Mouse (Mus musculus) megakaryocyte, embryonic 14.5 days (primary cell): ENCODE measurements around the gene Vezt. TPM values are rescaled to one million over a fixed set of nuclear protein-coding genes. Genes with fewer than 3 reads are reported as not detected.

Source experiments
- H3K27me3 ChIP-seq: replicated peaks from 2 replicates; pipeline ENCODE3; 2012; ENCODE audit warnings: inconsistent platforms
- H3K36me3 ChIP-seq: replicated peaks from 2 replicates; pipeline ENCODE3; 2012; ENCODE audit warnings: low read length, inconsistent platforms, mixed read lengths
- H3K4me1 ChIP-seq: 2 replicates; pipeline ENCODE4 v1.6.1; 2012; ENCODE audit warnings: inconsistent platforms
- H3K4me3 ChIP-seq: replicated peaks from 2 replicates; pipeline ENCODE3; 2012; ENCODE audit warnings: moderate library complexity, mild to moderate bottlenecking, inconsistent platforms
- H3K9me3 ChIP-seq: 2 replicates; pipeline ENCODE4 v1.6.1; 2012; ENCODE audit warnings: inconsistent platforms
- FLI1 ChIP-seq: IDR thresholded peaks from 2 replicates; pipeline ENCODE4 v1.6.1; 2012; ENCODE audit warnings: low read length, inconsistent platforms, mixed read lengths
- GATA1 ChIP-seq: IDR thresholded peaks from 3 replicates; pipeline ENCODE4 v1.6.1; 2012; ENCODE audit warnings: mixed read lengths, low read length, inconsistent platforms, borderline replicate concordance
- polyA plus RNA-seq: library from polyadenylated mRNA; stranded (reverse); fragments of >175 nt; gene quantifications from 2 replicates; pipeline ENCODE4 v1.2.3, GENCODE M21; 2012; ENCODE audit warnings: low replicate concordance; ENCODE audit not compliant: insufficient read depth

The Vezt gene
- polyA plus RNA-seq, result 1.6 and 1.7 TPM in 2 replicates

- H3K9me3 ChIP-seq, result no peaks in the 10 kb centered on the region
- H3K27me3 ChIP-seq, result peaks cover 28% of the 10 kb centered on the region
- peak within 1 kb of the TSS; percentile 93 for H3K4me3 ChIP-seq
- H3K36me3 ChIP-seq, result no peaks in the 10 kb centered on the region
- TF ChIP-seq FLI1 (no peak), GATA1 (no peak)
- peaks cover 20% of the 10 kb centered on the region for H3K4me1 ChIP-seq
These were observed at the start of gene Vezt, which contains the start of gene Fgd6 for GRCm38 (mm10) chr10:94035658-94036374. Gene Vezt (minus strand): TSS chr10:94035817. Gene Fgd6 (plus strand): TSS chr10:94036001.

GRCm38 (mm10) chr10:94082040-94082734 is 46.6 kb upstream of the Vezt start:
- H3K4me3 ChIP-seq, result no peak overlapping the region
- H3K27me3 ChIP-seq, result peaks cover 7% of the 10 kb centered on the region
- no peaks in the 10 kb centered on the region for H3K36me3 ChIP-seq
- no peak for TF ChIP-seq FLI1
- TF ChIP-seq GATA1, result no peak
- H3K9me3 ChIP-seq, result no peaks in the 10 kb centered on the region
- no peaks in the 10 kb centered on the region for H3K4me1 ChIP-seq

- Histone ChIP-seq H3K4me3 (no peak overlapping the region), H3K36me3 (no peaks in the 10 kb centered on the region), H3K9me3 (no peaks in the 10 kb centered on the region), H3K4me1 (no peaks in the 10 kb centered on the region), H3K27me3 (peaks cover 9% of the 10 kb centered on the region)
- TF ChIP-seq GATA1 (no peak), FLI1 (no peak)
These were observed 45.1 kb upstream of the Vezt start for GRCm38 (mm10) chr10:94080740-94081139.

DNA sequence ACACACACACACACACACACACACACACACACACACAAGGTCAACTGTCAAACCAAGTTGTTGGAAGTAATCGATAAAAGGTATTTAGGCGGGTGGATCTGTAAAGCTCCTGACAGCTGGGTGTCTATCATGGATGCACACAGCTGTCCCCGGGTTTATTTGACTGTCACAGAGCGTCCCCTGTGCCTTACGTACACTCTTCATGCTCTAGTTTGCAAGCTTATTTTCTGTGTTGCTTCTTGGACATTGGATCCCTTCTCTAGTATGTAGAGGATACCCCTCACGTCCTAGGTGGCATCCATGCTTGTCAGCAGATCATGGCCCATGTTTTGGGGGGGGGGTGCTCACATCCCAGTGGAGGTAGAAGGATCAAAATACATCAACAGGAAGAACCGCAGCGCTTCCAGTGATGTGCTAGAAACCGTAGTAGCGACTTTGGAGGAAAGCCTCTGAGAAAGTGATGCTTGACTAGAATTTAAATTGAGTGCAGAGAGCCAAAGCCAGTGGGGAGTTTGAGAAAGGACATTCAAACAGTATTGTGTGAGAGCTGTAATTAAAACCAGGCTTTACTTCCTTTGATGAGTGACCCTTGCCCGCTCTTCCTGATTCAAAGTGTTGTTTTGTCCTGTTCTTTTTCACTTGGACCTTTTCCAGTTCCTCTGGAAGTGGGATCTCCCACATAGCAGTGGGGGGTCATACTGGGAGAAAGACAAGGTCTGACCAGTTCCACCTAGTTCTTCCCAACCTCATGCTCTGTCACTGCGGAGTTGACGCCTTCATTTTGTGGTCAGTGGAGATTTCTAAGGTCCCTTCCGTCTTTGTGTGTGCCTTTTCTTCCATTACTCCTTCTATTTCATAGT is 41.6 kb upstream of the Vezt start:
- no peak for TF ChIP-seq GATA1
- no peak for TF ChIP-seq FLI1

DNA sequence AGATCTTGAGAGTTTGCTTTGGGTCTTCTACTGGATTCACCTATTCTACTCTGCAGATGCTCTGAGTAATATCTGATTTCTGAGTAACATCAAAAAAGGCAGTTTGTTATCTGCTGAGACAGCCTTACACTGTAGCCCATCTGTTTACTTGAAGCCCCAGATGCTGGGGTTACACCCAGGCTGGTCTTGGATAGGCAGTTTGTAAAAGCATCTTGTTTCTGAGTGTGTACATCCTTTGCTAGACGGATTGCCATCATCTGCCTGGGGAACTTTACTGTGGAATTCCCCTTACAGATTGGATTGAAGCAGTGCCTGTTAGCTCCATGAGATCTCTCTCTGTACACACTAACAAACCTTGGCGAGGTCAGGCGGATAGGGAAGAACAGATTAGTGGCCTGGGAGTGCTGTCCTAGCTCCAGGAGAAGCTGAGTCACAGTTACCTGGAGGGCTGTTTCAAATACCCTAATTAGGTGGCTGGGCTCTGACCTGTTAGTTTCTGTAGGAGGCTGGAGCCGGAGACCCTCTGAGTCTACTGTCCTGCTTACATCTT is 37.4 kb upstream of the Vezt start:
- Histone ChIP-seq H3K9me3 (no peaks in the 10 kb centered on the region), H3K4me1 (no peaks in the 10 kb centered on the region), H3K4me3 (no peak overlapping the region), H3K36me3 (no peaks in the 10 kb centered on the region), H3K27me3 (peaks cover 12% of the 10 kb centered on the region)
- TF ChIP-seq FLI1 (no peak), GATA1 (no peak)

More for the DNA sequence above, 41.6 kb upstream of the Vezt start:
- no peaks in the 10 kb centered on the region for H3K36me3 ChIP-seq
- H3K27me3 ChIP-seq, result peaks cover 7% of the 10 kb centered on the region
- no peaks in the 10 kb centered on the region for H3K4me1 ChIP-seq
- H3K4me3 ChIP-seq, result no peak overlapping the region
- H3K9me3 ChIP-seq, result no peaks in the 10 kb centered on the region

DNA sequence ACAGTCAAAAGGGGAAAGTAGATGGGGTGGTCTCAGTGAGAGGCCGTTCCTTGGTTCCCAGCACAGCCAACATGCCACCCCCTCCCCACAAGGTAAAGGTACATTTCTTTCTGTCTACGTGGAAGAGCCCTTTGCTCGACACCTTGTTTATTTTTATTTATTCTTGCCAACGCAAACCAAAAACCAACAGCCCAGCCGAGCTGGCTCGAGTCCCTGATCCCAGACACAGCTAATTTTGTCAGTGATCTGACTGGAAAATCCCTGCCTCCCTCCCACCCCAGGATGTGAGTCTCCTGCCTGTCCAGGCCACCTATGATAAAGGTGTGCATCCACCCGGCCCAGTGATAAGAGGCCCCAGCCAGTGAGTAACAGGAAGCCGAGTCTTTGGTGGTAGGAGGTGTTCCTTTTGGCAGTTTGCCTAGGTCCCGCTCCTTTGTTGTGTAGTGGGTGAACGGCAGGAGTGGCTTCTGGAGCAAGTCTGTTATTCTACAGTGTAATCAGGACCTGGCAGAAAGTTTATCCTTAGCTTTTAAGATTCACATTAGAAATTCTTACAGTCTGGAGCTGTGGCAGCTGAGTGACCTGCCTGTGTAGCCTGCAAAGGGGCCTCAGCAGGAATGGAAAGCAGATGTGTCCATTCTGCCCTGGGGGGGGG is 36.8 kb upstream of the Vezt start:
- Histone ChIP-seq H3K9me3 (no peaks in the 10 kb centered on the region), H3K4me1 (no peaks in the 10 kb centered on the region), H3K36me3 (no peaks in the 10 kb centered on the region), H3K27me3 (peaks cover 12% of the 10 kb centered on the region), H3K4me3 (no peak overlapping the region)
- TF ChIP-seq FLI1 (no peak), GATA1 (no peak)

DNA sequence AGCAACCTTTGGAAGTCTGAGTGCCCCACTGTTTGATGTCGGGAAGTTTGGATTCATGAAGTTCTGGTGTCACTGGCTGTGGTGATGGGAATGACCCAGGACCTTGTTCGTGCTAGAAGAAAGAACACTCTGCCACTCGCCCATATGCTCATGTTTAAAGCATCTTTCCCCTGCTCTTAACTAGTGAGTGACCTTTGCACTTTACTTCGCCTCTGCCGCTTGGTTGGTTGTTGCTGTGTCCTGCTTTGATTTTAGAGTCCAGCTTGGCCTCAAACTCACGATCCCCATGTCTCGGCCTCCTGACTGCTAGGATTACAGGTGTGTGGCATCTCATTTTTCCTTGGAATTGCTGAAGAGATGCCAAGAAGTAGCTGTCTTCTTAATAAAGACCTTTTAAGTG is 36.0 kb upstream of the Vezt start:
- no peak for TF ChIP-seq FLI1
- no peak for TF ChIP-seq GATA1
- no peaks in the 10 kb centered on the region for H3K36me3 ChIP-seq
- H3K4me1 ChIP-seq, result no peaks in the 10 kb centered on the region
- H3K9me3 ChIP-seq, result no peaks in the 10 kb centered on the region
- H3K4me3 ChIP-seq, result no peak overlapping the region
- H3K27me3 ChIP-seq, result peaks cover 18% of the 10 kb centered on the region

DNA sequence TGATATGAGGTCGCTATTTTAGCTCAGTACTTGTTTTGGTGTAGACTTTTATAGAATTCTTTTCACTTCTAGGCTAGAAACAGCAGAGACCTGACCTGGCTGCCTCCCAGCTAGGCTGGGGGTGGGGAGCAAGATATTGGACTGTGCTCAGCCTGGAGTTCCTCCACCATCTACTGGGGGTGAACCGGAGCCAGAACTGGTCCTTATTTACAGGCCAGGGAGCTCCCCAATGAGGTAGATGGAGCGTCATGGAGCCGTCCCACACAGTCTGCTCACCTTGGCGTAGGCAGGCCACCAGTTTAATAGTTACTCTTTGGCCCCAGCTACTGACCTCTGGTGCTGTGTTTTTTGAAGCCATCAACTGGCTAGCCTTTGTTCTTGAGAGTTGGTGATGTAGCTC is 33.1 kb upstream of the Vezt start:
- Histone ChIP-seq H3K4me3 (no peak overlapping the region), H3K4me1 (no peaks in the 10 kb centered on the region), H3K27me3 (peaks cover 20% of the 10 kb centered on the region), H3K36me3 (no peaks in the 10 kb centered on the region), H3K9me3 (no peaks in the 10 kb centered on the region)
- TF ChIP-seq GATA1 (no peak), FLI1 (no peak)

DNA sequence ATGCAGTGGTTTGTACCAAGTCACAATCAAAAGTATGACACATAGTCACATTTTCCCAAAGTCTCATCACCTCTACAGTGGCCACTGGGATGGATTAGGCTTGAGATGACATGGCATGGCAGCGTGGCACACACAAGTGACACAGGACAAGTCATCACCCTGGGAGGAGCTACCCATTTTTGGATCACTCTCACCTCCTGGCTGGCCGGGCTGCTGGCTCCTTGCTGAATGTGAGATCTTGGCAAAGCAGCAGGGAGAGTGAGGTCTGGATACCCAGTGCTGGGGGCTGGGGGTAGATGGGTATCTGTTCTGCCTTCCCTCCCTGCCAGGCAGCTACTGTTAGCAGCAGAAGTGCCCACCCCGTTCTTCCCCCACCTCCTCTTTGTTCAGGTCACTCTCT is 31.3 kb upstream of the Vezt start:
- Histone ChIP-seq H3K4me3 (no peak overlapping the region), H3K36me3 (no peaks in the 10 kb centered on the region), H3K9me3 (no peaks in the 10 kb centered on the region), H3K27me3 (peaks cover 19% of the 10 kb centered on the region), H3K4me1 (no peaks in the 10 kb centered on the region)
- TF ChIP-seq GATA1, result no peak
- TF ChIP-seq FLI1, result no peak
